ENCODE assay signal across 21 mouse cellular contexts in the genomic region with DNA sequence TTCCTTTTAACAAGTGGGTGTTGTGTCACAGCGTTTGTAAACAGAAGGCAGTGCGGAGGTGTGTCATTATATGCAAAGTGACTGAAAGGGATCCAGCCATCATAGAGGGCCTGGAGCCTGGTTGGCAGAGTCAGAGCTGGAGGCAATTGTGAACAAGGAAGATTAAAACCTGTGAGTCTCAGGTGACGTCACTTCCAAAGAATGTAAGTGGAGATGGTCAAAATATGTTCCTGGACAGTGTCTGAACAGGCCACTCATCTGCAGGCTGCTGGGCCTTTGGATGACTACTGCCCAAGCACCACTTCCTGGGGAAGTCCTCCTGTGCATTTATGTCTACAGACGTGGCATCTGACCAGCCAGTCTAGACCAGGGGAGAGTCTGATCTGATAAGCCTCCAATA. TPM values are rescaled to one million over a fixed set of nuclear protein-coding genes. Genes with fewer than 3 reads are reported as not detected.
DNase-seq lines count a peak whose midpoint lies in the region; ATAC-seq and TF ChIP-seq lines count a peak whose summit lies in the region.
"Had no signal": no experiment of that assay in that cellular context is flagged by ENCODE, and none has a peak within 500 bp of the region (broad histone marks: within the 10 kb centered on the region; RNA-seq: fewer than 3 reads in every experiment).

No protein-coding gene starts in this region.

- 55% methylated on average over 4 of the region's 4 CpGs for WGBS in heart, embryonic 10.5 days
- WGBS in lung, postnatal 0 days: 52% methylated on average over 4 of the region's 4 CpGs

- peaks cover 48% of the 10 kb centered on the region for H3K4me1 ChIP-seq in heart, embryonic 10.5 days
- H3K4me1 ChIP-seq in lung, postnatal 0 days (ENCODE audit: insufficient read depth, low read depth, low read length): peaks cover 13% of the 10 kb centered on the region

- CTCF ChIA-PET in Patski (lab: Charles Lee): interaction anchor here (3.2 kb wide), 1 partner anchor 12 kb away, joined by 9 read pairs; no protein-coding TSS in a partner anchor

- H3K9me3 ChIP-seq in heart, embryonic 10.5 days: no peaks in the 10 kb centered on the region
- no peaks in the 10 kb centered on the region for H3K9me3 ChIP-seq in lung, postnatal 0 days (ENCODE audit: low read length)
- H3K9me3 ChIP-seq: forebrain, embryonic 10.5 days; hindbrain, embryonic 12.5 days; kidney, embryonic 15.5 days; limb, embryonic 13.5 days; liver, embryonic 12.5 days; stomach, embryonic 15.5 days had no signal

- DNase-seq in heart, embryonic 10.5 days (ENCODE audit: low spot score): no peak
- no peak for DNase-seq in heart, adult 18-20 months
- DNase-seq in lung, postnatal 0 days (ENCODE audit: low spot score): peak; percentile 44
- DNase-seq in lung, postnatal 36 days: no peak
- DNase-seq in Patski (ENCODE audit: low read depth, low spot score): peak; percentile 44
- no peak for DNase-seq in thymus, postnatal 10 days (ENCODE audit: low spot score in 2 of 2)
- DNase-seq in gastrocnemius, postnatal 36 days: no peak
- DNase-seq: cerebellum, adult 11-12 months; cerebellum, postnatal 14 days; kidney, adult 11 months; kidney, postnatal 36 days; lung, embryonic 14.5 days; lung, postnatal 4 days; midbrain, embryonic 14.5 days; thymus, adult 18-20 months had no signal

- H3K36me3 ChIP-seq in heart, embryonic 10.5 days: peaks cover 2% of the 10 kb centered on the region; the same call in 1 of the 2 replicates
- H3K36me3 ChIP-seq in lung, postnatal 0 days (ENCODE audit: insufficient read depth, low read length): no peaks in the 10 kb centered on the region
- H3K36me3 ChIP-seq: forebrain, embryonic 10.5 days; hindbrain, embryonic 12.5 days; kidney, embryonic 15.5 days; limb, embryonic 13.5 days; stomach, embryonic 15.5 days had no signal

- H3K9ac ChIP-seq in lung, postnatal 0 days (replicated peaks; ENCODE audit: low read depth): no peak overlapping the region
- H3K9ac ChIP-seq: hindbrain, embryonic 12.5 days; kidney, embryonic 15.5 days; liver, embryonic 12.5 days; lung, embryonic 14.5 days; stomach, embryonic 15.5 days had no signal

- TF ChIP-seq EP300 in lung, postnatal 0 days (IDR thresholded peaks at IDR 0.05): no peak

- H3K27ac ChIP-seq in heart, embryonic 10.5 days: 0 out of 2 replicates have a peak overlapping the region, but pooled peaks have one; percentile 42
- H3K27ac ChIP-seq in lung, postnatal 0 days (ENCODE audit: low read length): no peak overlapping the region
- H3K27ac ChIP-seq: forebrain, embryonic 10.5 days; hindbrain, embryonic 12.5 days; kidney, embryonic 15.5 days; limb, embryonic 13.5 days; stomach, embryonic 15.5 days had no signal

- in situ Hi-C loops in Patski (cut with MboI; ENCODE audit: low pct_unique_long_range_greater_than_20kb): no loop called here

- no peak for ATAC-seq in lung, postnatal 0 days
- ATAC-seq in Patski: peak; percentile 36
- ATAC-seq: liver, embryonic 12.5 days had no signal

- intact Hi-C loops in gastrocnemius, postnatal 36 days (cut with DNase I): no loop called here

- H3K4me2 ChIP-seq in lung, postnatal 0 days (replicated peaks; ENCODE audit: low read depth, low read length): no peak overlapping the region

- no peak for TF ChIP-seq CTCF in lung, postnatal 0 days (IDR thresholded peaks at IDR 0.05)
- TF ChIP-seq CTCF in Patski (IDR thresholded peaks at IDR 0.05): no peak

- no peaks in the 10 kb centered on the region for H3K27me3 ChIP-seq in heart, embryonic 10.5 days (ENCODE audit: insufficient read depth, poor library complexity, severe bottlenecking)
- H3K27me3 ChIP-seq in lung, postnatal 0 days (replicated peaks; ENCODE audit: insufficient read depth, low read length): no peaks in the 10 kb centered on the region
- H3K27me3 ChIP-seq in Patski: no peaks in the 10 kb centered on the region
- H3K27me3 ChIP-seq: hindbrain, embryonic 12.5 days; kidney, embryonic 15.5 days; stomach, embryonic 15.5 days had no signal

- H3K4me3 ChIP-seq in heart, embryonic 10.5 days: no peak overlapping the region
- no peak overlapping the region for H3K4me3 ChIP-seq in lung, postnatal 0 days (ENCODE audit: low read depth, low read length)
- H3K4me3 ChIP-seq: liver, embryonic 12.5 days; stomach, embryonic 15.5 days had no signal

- POLR2A ChIA-PET in Patski (lab: Charles Lee): interaction anchor here (0.7 kb wide), 1 partner anchor 117 kb away, joined by 3 read pairs; no protein-coding TSS in a partner anchor

RNA-seq across cellular contexts. Expression of a gene that starts 0.7 kb away (rescaled TPM):
- polyA plus RNA-seq in heart, embryonic 10.5 days (2016; fragmentation: Nextera tagmentation; extraction: Ambion mirVana): 25.5 and 28.6 TPM in 2 replicates
- total RNA-seq in heart, adult 18-20 months (2021): 10 to 100 TPM in 1 of 2 experiments, 1 to 10 TPM in 1; 9.9 to 12.4 TPM
- 17.0 and 19.1 TPM in 2 replicates for polyA plus RNA-seq in lung, postnatal 0 days (2015; fragmentation: Nextera tagmentation; extraction: Ambion mirVana)
- 23.1 TPM for polyA plus RNA-seq in Patski (2021)
- total RNA-seq in gastrocnemius, postnatal 36 days (2021): 1 to 10 TPM; 6.8 to 9.6 TPM

RNA-seq across cellular contexts. Expression of a gene that starts 16.6 kb away (rescaled TPM):
- 86.5 and 91.3 TPM in 2 replicates for polyA plus RNA-seq in heart, embryonic 10.5 days (2016; fragmentation: Nextera tagmentation; extraction: Ambion mirVana)
- total RNA-seq in heart, adult 18-20 months (2021): 10 to 100 TPM; 70.9 to 73.4 TPM
- 97.1 and 106 TPM in 2 replicates for polyA plus RNA-seq in lung, postnatal 0 days (2015; fragmentation: Nextera tagmentation; extraction: Ambion mirVana)
- 54.6 TPM for polyA plus RNA-seq in Patski (2021)
- total RNA-seq in gastrocnemius, postnatal 36 days (2021): 100 to 1,000 TPM; 172 to 192 TPM

RNA-seq across cellular contexts. Expression of a gene that starts 36.1 kb away (rescaled TPM):
- polyA plus RNA-seq in heart, embryonic 10.5 days (2016; fragmentation: Nextera tagmentation; extraction: Ambion mirVana): 77.3 and 80.5 TPM in 2 replicates
- total RNA-seq in heart, adult 18-20 months (2021): 10 to 100 TPM; 28.9 to 29.6 TPM
- 45.3 and 48.4 TPM in 2 replicates for polyA plus RNA-seq in lung, postnatal 0 days (2015; fragmentation: Nextera tagmentation; extraction: Ambion mirVana)
- polyA plus RNA-seq in Patski (2021): 47.5 TPM
- total RNA-seq in gastrocnemius, postnatal 36 days (2021): 10 to 100 TPM; 37.7 to 41.3 TPM

Comparison
In these comparisons a context has a peak if more than half of its experiments do, and no peak if none do; other contexts are left out.
1. DNase-seq: peak in lung, postnatal 0 days (single experiment) and Patski (single experiment); none in heart, embryonic 10.5 days (single experiment), heart, adult 18-20 months (0 of 2), lung, postnatal 36 days (single experiment), thymus, postnatal 10 days (0 of 2) and gastrocnemius, postnatal 36 days (0 of 2).